Mouse (Mus musculus) intestine, postnatal 0 days (tissue): Measurements from ENCODE around the gene Rabep2. TPM values are rescaled to one million over a fixed set of nuclear protein-coding genes. Genes with fewer than 3 reads are reported as not detected.

Source experiments
- ATAC-seq: fragments of 200-750 bp; cut with Nextera tagmentation; 2 replicates; pipeline ENCODE4 v1.8.0; 2017; ENCODE audit warnings: mild to moderate bottlenecking, moderate TSS enrichment, moderate library complexity
- H3K27ac ChIP-seq: fragments of 300-500 bp; sonication (generic); 2 replicates; pipeline ENCODE4 v1.5.1; 2014; ENCODE audit warnings: mild to moderate bottlenecking, low read depth, low read length, moderate library complexity
- H3K27me3 ChIP-seq: fragments of 300-500 bp; sonication (generic); replicated peaks from 2 replicates; pipeline ENCODE4 v1.6.1; 2014; ENCODE audit warnings: low read length, mixed read lengths; ENCODE audit not compliant: control insufficient read depth, insufficient read depth
- H3K36me3 ChIP-seq: fragments of 300-500 bp; sonication (generic); 2 replicates; pipeline ENCODE4 v1.6.1; 2014; ENCODE audit warnings: mild to moderate bottlenecking, moderate library complexity; ENCODE audit not compliant: control insufficient read depth, insufficient read depth
- H3K4me1 ChIP-seq: fragments of 300-500 bp; sonication (generic); replicated peaks from 2 replicates; pipeline ENCODE4 v1.6.1; 2014; ENCODE audit warnings: antibody characterized with exemption, low read length, mixed read lengths; ENCODE audit not compliant: control insufficient read depth, insufficient read depth
- H3K4me2 ChIP-seq: fragments of 300-500 bp; sonication (generic); replicated peaks from 2 replicates; pipeline ENCODE4 v1.6.1; 2014; ENCODE audit warnings: low read depth, mild to moderate bottlenecking, moderate library complexity
- H3K4me3 ChIP-seq: fragments of 300-500 bp; sonication (generic); 2 replicates; pipeline ENCODE4 v1.5.1; 2014; ENCODE audit warnings: low read depth, low read length
- H3K9ac ChIP-seq: fragments of 300-500 bp; sonication (generic); 2 replicates; pipeline ENCODE4 v1.6.1; 2014; ENCODE audit warnings: mild to moderate bottlenecking, low read depth, low read length
- H3K9me3 ChIP-seq: fragments of 300-500 bp; sonication (generic); 2 replicates; pipeline ENCODE4 v1.6.1; 2016; ENCODE audit warnings: mixed run types; ENCODE audit not compliant: control insufficient read depth
- CTCF ChIP-seq: sonication (generic); IDR thresholded peaks from 2 replicates; pipeline ENCODE4 v1.5.1; 2016; ENCODE audit warnings: low read depth, mild to moderate bottlenecking, control low read depth, antibody characterized with exemption, moderate library complexity
- WGBS: fragments of 180-500 bp; shearing (Covaris S2); extraction: QIAGEN DNeasy Blood & Tissue Kit; methylation state at CpG from one replicate; pipeline ENCODE4 v1.1.7; 2014; 5-methylcytosine and 5-hydroxymethylcytosine counted together
- polyA plus RNA-seq: library from polyadenylated mRNA; unstranded; fragments of >200 nt; fragmentation: Nextera tagmentation; extraction: Ambion mirVana; gene quantifications from 2 replicates; pipeline ENCODE4 v1.2.1, GENCODE M21; 2015

Gene Rabep2
- polyA plus RNA-seq, 1 experiment from 2014 or later = 15.1 TPM

DNA sequence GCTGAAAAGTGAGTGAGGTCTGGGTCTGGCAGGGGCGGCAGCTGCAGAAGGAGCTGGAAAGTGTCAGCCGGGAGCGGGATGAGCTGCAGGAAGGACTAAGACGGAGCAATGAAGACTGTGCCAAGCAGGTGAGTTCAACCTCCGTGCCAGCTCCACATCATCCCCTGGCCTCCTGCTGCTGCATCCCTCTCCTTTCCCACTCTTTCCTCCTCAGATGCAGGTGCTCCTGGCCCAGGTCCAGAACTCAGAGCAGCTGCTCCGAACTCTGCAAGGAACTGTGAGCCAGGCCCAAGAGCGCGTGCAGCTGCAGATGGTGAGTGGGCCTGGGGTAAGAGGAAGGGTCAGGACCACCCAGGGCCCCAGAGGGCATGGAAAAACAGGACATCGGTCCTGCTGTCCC lies 11.6 kb downstream of the Rabep2 start:
- Histone ChIP-seq H3K27ac (no peak overlapping the region), H3K4me2 (no peak overlapping the region), H3K9ac (no peak overlapping the region), H3K4me1 (no peaks in the 10 kb centered on the region), H3K4me3 (no peak overlapping the region), H3K9me3 (no peaks in the 10 kb centered on the region), H3K36me3 (peaks cover 30% of the 10 kb centered on the region), H3K27me3 (no peaks in the 10 kb centered on the region)
- 81% methylated on average over 9 of the region's 9 CpGs for WGBS
- no peak for TF ChIP-seq CTCF
- ATAC-seq = no peak

DNA sequence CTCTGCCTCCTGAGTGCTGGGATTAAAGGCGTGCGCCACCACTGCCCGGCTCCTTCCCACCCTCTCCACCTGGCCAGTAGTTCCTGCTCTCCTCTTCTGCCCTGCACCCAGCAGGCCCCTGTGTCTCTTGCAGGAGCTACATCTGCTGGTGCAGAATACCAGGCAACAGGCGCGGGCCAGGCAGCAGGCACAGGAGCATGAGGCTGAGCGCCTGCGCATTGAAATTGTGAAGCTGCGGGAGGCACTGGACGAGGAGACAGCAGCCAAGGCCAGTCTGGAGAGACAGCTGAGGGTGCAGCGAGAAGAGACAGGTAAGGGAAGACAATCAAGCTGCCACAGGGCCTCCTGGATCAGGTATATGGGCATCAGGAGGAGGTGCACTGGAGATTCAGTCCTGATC lies 15.4 kb downstream of the Rabep2 start:
- no peak overlapping the region for H3K27ac ChIP-seq
- peaks cover 39% of the 10 kb centered on the region for H3K36me3 ChIP-seq
- no peak for ATAC-seq
- TF ChIP-seq CTCF = no peak
- H3K4me2 ChIP-seq = no peak overlapping the region
- 94% methylated on average over 10 of the region's 10 CpGs for WGBS
- H3K9ac ChIP-seq = no peak overlapping the region
- H3K27me3 ChIP-seq = no peaks in the 10 kb centered on the region
- H3K4me1 ChIP-seq = no peaks in the 10 kb centered on the region
- no peak overlapping the region for H3K4me3 ChIP-seq
- H3K9me3 ChIP-seq = no peaks in the 10 kb centered on the region

DNA sequence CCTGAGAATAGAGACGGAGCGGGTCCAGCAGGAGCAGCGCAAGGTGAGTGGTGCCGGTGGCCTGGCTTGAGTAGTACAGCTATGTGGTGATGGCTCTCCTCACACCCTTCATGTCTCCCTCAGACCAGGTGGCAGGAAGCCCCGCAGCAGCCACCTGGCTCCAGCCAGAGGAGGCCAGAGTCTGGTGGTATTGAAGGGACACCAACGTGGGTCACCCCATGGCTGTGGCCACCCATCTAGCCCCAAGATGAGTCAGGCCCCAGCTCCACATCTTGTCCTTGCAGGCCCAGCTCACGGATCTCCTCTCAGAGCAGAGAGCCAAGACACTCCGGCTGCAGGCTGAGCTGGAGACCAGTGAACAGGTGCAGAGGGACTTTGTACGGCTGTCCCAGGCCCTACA lies 16.0 kb downstream of the Rabep2 start:
- no peaks in the 10 kb centered on the region for H3K4me1 ChIP-seq
- no peak for TF ChIP-seq CTCF
- no peak overlapping the region for H3K27ac ChIP-seq
- WGBS = 95% methylated on average over 9 of the region's 9 CpGs
- ATAC-seq = no peak
- H3K36me3 ChIP-seq = peaks cover 39% of the 10 kb centered on the region
- H3K4me3 ChIP-seq = no peak overlapping the region
- no peaks in the 10 kb centered on the region for H3K9me3 ChIP-seq
- H3K9ac ChIP-seq = no peak overlapping the region
- H3K4me2 ChIP-seq = no peak overlapping the region
- no peaks in the 10 kb centered on the region for H3K27me3 ChIP-seq

DNA sequence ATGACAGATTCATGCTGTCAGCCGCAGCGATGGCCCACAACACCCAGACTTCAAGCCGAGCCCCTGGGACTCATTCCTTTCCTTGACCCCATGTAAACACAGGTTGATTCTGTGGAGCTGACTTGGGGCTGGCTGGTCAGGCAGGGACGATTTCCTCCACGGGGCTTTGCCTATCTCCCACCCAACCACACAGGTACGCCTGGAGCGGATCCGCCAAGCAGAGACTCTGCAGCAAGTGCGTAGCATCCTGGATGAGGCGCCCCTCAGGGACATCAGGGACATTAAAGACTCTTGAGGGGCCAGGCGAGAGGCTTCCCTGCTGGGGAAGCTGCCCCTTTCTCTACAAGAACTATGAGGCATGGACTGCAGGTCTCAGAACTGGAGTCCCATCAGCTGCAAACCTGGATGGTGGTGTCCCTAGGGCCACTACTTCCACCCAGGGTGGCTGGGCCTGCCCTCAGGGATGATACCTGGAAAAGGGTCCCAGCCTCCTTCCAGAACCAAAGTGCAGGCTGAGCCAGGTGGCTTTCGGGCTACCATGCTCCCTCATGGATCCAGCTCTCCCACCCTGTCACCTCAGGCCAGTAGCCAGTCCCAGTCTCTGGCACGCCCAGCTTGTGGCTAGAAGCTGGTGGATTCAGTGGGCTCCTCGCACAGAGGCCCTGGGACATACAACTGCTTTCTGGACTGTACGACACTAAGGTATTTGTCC lies 16.7 kb downstream of the Rabep2 start:
- TF ChIP-seq CTCF = no peak
- ATAC-seq = no peak
- H3K4me3 ChIP-seq = no peak overlapping the region
- H3K9me3 ChIP-seq = no peaks in the 10 kb centered on the region
- H3K27ac ChIP-seq = no peak overlapping the region
- H3K36me3 ChIP-seq = peaks cover 36% of the 10 kb centered on the region
- no peaks in the 10 kb centered on the region for H3K4me1 ChIP-seq
- no peak overlapping the region for H3K4me2 ChIP-seq
- no peaks in the 10 kb centered on the region for H3K27me3 ChIP-seq
- WGBS = 94% methylated on average over 15 of the region's 15 CpGs
- no peak overlapping the region for H3K9ac ChIP-seq

DNA sequence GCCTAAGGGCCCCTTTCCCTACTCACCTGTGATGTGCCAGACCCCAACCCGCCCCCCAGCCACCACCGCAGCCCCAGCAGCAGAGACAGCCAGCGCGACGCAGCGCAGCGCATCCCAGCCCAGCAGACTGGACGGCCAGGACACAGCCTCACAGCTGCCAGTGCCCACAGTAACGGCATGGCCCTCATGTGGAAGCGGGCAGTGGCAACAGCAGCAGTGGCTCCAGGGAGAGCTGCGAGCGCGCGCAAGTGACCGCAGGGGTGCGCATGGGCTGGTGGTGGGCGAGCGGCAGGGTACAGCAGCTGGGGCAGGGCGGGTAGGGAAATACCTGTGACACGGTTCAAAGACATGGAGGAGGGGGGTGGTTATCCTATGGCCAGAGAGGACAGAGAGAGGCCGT lies 17.7 kb downstream of the Rabep2 start:
- no peak for ATAC-seq
- 94% methylated on average over 21 of the region's 21 CpGs for WGBS
- no peak overlapping the region for H3K9ac ChIP-seq
- H3K4me2 ChIP-seq = no peak overlapping the region
- no peaks in the 10 kb centered on the region for H3K9me3 ChIP-seq
- no peaks in the 10 kb centered on the region for H3K27me3 ChIP-seq
- no peak for TF ChIP-seq CTCF
- peaks cover 34% of the 10 kb centered on the region for H3K36me3 ChIP-seq
- no peak overlapping the region for H3K4me3 ChIP-seq
- H3K27ac ChIP-seq = no peak overlapping the region
- no peaks in the 10 kb centered on the region for H3K4me1 ChIP-seq

DNA sequence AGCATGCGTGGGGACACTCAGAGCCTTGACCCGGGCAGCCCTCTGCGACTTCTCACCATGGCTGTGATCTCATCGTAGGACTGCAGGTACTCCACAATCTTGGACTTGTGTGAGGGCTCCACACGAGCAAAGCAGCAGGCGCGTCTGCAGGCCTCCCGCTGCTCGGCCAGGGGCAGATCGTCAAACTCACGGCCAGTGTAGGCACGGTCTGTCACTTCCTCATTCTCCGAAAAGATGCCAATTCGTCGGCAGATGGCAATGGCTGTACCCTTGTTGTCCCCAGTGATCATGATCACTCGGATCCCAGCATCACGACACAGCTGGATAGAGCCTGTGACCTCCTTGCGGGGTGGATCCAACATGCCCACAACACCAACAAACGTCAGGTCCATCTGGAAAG lies 19.9 kb downstream of the Rabep2 start:
- no peak for ATAC-seq
- peaks cover 30% of the 10 kb centered on the region for H3K36me3 ChIP-seq
- H3K9ac ChIP-seq = no peak overlapping the region
- H3K4me3 ChIP-seq = no peak overlapping the region
- H3K9me3 ChIP-seq = no peaks in the 10 kb centered on the region
- TF ChIP-seq CTCF = no peak
- H3K27me3 ChIP-seq = no peaks in the 10 kb centered on the region
- 91% methylated on average over 19 of the region's 19 CpGs for WGBS
- H3K27ac ChIP-seq = no peak overlapping the region
- no peaks in the 10 kb centered on the region for H3K4me1 ChIP-seq
- H3K4me2 ChIP-seq = no peak overlapping the region
